Mouse (Mus musculus): ENCODE data around the gene Sh2d4b.

The Sh2d4b gene

DNA sequence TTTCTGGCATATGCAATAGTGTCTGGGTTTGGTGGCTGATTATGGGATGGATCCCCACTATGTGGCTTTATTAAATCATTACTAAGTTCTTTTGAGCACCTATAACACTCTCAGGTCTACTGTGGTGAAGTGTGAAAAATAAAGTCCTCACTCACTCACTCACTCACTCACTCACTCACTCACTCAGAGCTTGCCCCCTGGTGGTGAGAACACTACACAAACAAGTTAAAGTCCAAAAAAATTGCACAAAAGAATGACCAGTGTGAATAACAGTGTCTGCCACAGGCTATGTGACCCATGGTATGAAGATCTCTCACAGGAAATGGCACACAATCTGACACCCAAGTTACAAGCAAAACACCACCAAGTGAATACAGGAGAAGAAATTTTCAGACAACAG, 30.0 kb downstream of the Sh2d4b start:
- DNase-seq (ENCODE audit: extremely low read depth, low read depth, low spot score) = no peak

DNA sequence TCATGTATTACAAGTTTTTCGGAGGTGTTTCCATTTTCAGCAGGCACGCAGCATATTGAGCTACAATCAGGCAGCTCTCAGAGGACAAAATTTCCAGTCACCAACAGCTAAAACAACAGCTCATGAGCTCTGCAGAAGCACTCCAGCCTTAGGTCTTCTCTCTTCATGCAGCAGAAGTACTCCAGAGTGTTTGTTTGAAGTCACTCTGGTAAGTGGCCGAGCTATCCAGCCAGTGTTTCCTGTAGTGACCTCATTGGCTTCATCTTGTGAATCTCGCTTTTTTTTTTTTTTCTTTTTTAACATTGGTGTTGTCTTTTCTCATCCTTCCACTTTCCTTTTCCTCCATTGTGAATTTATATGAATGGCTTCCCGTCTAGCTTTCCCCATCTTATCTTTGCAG, 40.1 kb downstream of the Sh2d4b start:
- DNase-seq (ENCODE audit: extremely low read depth, low read depth, low spot score) = no peak

DNA sequence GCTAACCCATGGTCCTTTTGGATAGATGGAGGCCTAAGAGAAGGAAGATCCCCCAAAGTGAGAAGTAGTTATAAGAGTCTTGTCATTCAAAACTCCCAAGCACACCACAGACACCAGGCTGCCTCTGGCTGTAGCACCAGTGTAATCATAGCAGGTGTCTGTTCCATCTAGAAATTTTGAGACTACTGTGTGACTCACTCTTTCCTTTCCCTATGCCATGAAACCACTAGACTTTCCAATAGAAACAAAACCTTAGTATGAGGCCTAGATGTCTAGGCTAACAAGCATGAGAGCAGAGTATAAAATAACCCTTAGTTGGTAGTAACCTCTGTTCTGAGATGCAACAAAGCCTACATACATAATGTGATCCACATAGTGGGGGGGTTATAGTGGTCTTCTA, 55.7 kb downstream of the Sh2d4b start:
- no peak for DNase-seq (ENCODE audit: extremely low read depth, low read depth, low spot score)

DNA sequence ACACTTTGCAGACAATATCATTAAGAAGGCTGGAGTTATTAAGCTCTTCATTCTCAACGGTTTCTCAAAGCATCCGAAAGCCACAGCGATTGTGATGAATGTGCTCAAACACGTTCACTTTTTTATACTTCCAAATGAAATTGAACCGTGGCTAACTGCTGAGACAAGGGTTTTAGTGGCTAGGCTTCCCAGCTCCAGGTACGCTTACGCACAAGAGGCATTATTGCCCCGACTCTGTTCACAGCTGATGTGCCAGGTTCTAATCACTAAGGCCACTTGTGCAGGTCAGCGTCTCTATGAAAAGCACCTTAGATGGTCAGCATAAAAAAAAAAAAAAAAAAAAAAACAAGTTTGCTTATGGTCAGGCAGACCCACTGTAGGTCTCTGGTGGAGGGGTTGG, 62.6 kb downstream of the Sh2d4b start:
- no peak for DNase-seq (ENCODE audit: extremely low read depth, low read depth, low spot score)

DNA sequence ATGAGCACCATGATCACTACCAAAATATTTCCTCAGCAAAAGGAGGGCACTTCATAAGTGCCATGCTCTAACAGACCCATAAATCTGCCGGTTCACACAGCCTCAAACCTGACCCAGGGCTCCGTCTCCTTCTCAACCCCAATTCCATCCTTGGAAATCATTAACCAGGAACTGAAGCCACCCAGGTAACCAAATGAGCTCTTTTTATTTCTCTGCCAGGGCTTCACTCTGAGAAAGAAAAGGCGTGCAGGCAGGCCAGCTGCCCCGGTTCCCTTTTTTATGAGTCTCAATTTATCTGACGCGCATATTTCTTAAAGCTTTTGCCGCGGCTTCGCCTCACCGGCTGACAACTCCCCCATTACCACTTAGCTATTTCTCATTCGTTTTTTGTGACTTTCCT, 63.0 kb downstream of the Sh2d4b start:
- DNase-seq (ENCODE audit: extremely low read depth, low read depth, low spot score) = no peak

DNA sequence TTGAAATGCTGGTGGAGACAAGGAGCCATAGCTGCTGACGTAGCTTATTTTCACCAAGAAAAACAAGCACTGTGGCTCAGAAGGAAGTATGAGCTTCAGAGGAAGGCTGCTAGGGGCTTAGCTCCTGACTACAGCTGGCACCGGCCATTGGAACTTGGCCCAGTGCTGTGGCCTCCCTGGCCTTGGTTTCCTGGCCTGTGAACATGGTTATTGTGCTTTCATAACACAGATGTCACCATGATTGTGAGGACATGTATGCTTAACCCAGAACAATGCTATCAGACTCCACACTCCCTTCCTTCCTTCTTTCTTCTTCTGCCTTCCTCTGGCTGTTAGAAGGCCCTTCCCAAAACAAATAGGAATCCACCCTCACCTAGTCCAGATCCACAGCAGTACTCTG, 75.0 kb downstream of the Sh2d4b start:
- DNase-seq (ENCODE audit: extremely low read depth, low read depth, low spot score) = no peak

DNA sequence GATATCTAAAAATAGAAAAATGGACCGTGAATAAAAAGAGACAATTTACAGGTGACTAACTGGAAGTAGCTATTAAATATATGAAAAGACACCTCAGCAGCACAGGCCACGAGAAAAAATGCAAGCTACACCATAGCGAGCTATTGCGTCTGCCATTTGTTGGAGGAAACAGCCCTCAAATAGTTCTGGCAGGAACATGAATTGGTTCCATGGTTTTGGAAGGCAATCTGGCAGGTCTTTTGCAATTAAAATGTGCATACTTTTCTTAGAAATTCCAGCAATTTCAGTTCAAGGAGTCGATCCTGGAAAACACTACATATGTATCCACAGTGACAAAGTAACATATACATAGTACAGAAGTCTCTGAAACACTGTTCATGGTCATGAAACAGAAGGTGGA, 76.4 kb downstream of the Sh2d4b start:
- DNase-seq (ENCODE audit: extremely low read depth, low read depth, low spot score) = no peak

DNA sequence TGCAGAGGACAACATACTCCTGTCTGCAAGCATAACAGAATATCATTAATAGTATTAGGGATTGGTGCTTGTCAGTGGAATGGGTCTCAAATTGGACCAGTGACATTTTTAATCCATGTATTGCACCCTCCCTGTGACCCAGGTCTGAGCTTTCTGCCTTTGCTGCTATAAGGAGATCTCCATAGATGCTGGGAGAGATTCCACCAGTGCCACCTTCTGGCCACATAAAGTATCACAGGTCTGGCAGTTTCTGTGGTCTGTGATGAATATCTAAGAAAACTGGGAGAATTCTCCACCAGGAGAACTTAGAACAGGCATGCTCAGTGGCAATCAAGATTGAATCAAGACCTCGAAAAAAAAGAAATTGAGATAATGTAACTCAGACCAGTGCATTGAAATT, 101.5 kb downstream of the Sh2d4b start:
- no peak for DNase-seq (ENCODE audit: extremely low read depth, low read depth, low spot score)

DNA sequence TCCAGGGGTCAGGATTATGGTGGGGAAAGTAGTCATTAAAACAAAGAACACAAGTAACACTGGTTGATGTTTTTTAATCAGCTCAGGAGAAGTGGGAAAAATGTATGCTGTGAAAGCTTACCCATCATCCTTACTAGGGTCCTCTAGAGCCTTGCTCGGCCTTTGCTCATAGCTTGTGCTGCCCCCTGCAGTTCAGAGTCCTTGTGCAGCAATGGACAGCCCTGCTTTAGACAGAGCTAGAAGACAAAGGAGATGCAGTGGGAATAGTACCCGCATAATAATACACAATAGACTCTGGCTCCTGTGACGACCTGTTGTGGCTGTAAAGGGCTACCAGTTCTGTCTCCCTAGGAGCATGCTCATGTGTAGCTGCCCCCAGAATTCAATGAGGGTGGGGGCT, 104.0 kb downstream of the Sh2d4b start:
- DNase-seq (ENCODE audit: extremely low read depth, low read depth, low spot score) = no peak

DNA sequence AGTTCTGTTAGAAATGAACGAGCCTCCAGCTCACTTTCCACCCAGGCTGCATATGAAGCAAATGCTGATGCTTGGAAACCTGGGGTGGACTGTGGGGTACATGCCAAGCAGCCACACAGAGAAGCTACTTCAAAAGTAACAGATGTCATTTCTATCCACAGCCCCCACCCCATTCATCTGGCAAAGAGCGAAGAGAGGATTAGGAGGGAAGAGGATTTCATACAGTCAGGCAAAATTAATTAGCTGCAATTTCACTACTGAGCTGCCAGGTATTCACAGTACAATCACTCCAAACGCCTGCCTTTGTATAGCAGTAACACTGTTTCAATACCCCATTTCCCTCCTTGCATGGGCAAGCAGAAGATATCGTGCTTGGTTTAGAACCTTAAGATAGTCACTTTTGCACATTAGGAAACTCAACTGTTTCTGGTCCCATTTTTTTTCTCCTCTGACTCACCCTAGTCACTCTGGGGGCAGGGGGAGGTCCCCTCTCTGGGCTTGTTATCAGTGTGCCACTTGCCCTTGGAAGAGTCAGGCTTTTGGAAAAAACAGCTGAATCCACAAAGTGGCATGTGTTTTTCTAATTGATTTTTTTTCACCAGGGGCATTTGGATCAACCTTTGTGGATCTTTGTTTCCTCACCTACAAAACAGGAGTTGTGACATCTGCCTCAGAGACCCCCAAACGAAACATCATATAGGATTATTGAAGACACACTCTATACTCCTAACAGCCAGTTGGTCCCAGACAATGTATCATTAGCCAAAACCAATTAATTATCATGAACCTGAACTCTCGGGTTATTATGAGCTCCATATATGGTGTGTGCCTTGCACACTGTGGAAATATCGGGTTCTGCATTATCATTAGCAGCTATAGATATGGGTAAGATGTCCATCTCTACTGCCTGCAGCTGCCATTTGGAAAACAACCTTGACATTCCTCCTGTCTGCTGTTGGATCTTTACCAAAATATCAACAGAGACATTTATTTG, 123.7 kb downstream of the Sh2d4b start:
- DNase-seq (ENCODE audit: extremely low read depth, low read depth, low spot score) = no peak
